Mouse (Mus musculus) kidney, embryonic 16.5 days (tissue): ENCODE results near the gene Rec8. TPM values are rescaled to one million over a fixed set of nuclear protein-coding genes. Genes with fewer than 3 reads are reported as not detected.

Source experiments
- ATAC-seq: fragments of 200-750 bp; cut with Nextera tagmentation; 2 replicates; pipeline ENCODE4 v1.8.0; 2017; ENCODE audit warnings: moderate TSS enrichment; ENCODE audit not compliant: low FRiP score, low TSS enrichment
- H3K27ac ChIP-seq: fragments of 300-500 bp; sonication (generic); 2 replicates; pipeline ENCODE4 v1.5.1; 2014; ENCODE audit warnings: low read length
- H3K27me3 ChIP-seq: fragments of 300-500 bp; sonication (generic); 2 replicates; pipeline ENCODE4 v1.6.1; 2014; ENCODE audit warnings: low read length, control low read depth, mixed read lengths; ENCODE audit not compliant: insufficient read depth
- H3K36me3 ChIP-seq: fragments of 300-500 bp; sonication (generic); 2 replicates; pipeline ENCODE4 v1.6.1; 2014; ENCODE audit warnings: low read length, control low read depth, mixed read lengths; ENCODE audit not compliant: insufficient read depth
- H3K4me1 ChIP-seq: fragments of 300-500 bp; sonication (generic); 2 replicates; pipeline ENCODE4 v1.6.1; 2014; ENCODE audit warnings: low read length, control low read depth, mixed read lengths; ENCODE audit not compliant: insufficient read depth
- H3K4me2 ChIP-seq: fragments of 300-500 bp; sonication (generic); replicated peaks from 2 replicates; pipeline ENCODE4 v1.6.1; 2014; ENCODE audit warnings: low read depth, low read length
- H3K4me3 ChIP-seq: fragments of 300-500 bp; sonication (generic); 2 replicates; pipeline ENCODE4 v1.5.1; 2014; ENCODE audit warnings: mild to moderate bottlenecking, low read length
- H3K9ac ChIP-seq: fragments of 300-500 bp; sonication (generic); replicated peaks from 2 replicates; pipeline ENCODE4 v1.6.1; 2014; ENCODE audit warnings: low read length
- H3K9me3 ChIP-seq: fragments of 300-500 bp; sonication (generic); 2 replicates; pipeline ENCODE4 v1.6.1; 2016; ENCODE audit warnings: low read length, control low read depth
- WGBS: fragments of 180-500 bp; shearing (Covaris S2); extraction: QIAGEN DNeasy Blood & Tissue Kit; methylation state at CpG from one replicate; pipeline ENCODE4 v1.1.7; 2014; 5-methylcytosine and 5-hydroxymethylcytosine counted together
- polyA plus RNA-seq: library from polyadenylated mRNA; unstranded; fragments of >200 nt; fragmentation: Nextera tagmentation; extraction: Ambion mirVana; gene quantifications from 2 replicates; pipeline ENCODE4 v1.2.1, GENCODE M21; 2015

Gene Rec8
- polyA plus RNA-seq, 1 experiment from 2014 or later: 23.0 TPM

- peak; percentile 94 for ATAC-seq
- peak within 1 kb of the TSS; percentile 97 for H3K4me3 ChIP-seq
- peak within 1 kb of the TSS; percentile 78 for H3K4me2 ChIP-seq
- no peaks in the 10 kb centered on the region for H3K9me3 ChIP-seq
- H3K9ac ChIP-seq: peak within 1 kb of the TSS; percentile 90
- peak within 1 kb of the TSS; percentile 100 for H3K27ac ChIP-seq
- H3K36me3 ChIP-seq: peaks cover 40% of the 10 kb centered on the region
- no peaks in the 10 kb centered on the region for H3K27me3 ChIP-seq
- peaks cover 16% of the 10 kb centered on the region for H3K4me1 ChIP-seq
- 0% methylated on average over 33 of the region's 33 CpGs for WGBS
These were observed 26.4 kb upstream of the Rec8 start, which contains the start of gene Rnf31 for GRCm38 (mm10) chr14:55591331-55591891. TSS of gene Rnf31 (plus strand) at chr14:55591708.

GRCm38 (mm10) chr14:55592226-55592625, 25.6 kb upstream of the Rec8 start:
- peak overlapping the region; percentile 97 for H3K4me3 ChIP-seq
- H3K4me2 ChIP-seq: peak overlapping the region; percentile 78
- no peaks in the 10 kb centered on the region for H3K27me3 ChIP-seq
- H3K9me3 ChIP-seq: no peaks in the 10 kb centered on the region
- peaks cover 16% of the 10 kb centered on the region for H3K4me1 ChIP-seq
- peak overlapping the region; percentile 90 for H3K9ac ChIP-seq
- H3K27ac ChIP-seq: peak overlapping the region; percentile 100
- ATAC-seq: no peak
- WGBS: 2% methylated on average over 16 of the region's 16 CpGs
- H3K36me3 ChIP-seq: peaks cover 45% of the 10 kb centered on the region

GRCm38 (mm10) chr14:55596036-55596690, 21.7 kb upstream of the Rec8 start:
- ATAC-seq: no peak
- no peak overlapping the region for H3K4me2 ChIP-seq
- no peak overlapping the region for H3K4me3 ChIP-seq
- H3K4me1 ChIP-seq: peaks cover 12% of the 10 kb centered on the region
- H3K36me3 ChIP-seq: peaks cover 58% of the 10 kb centered on the region
- H3K9me3 ChIP-seq: no peaks in the 10 kb centered on the region
- no peak overlapping the region for H3K9ac ChIP-seq
- no peaks in the 10 kb centered on the region for H3K27me3 ChIP-seq
- no peak overlapping the region for H3K27ac ChIP-seq
- 83% methylated on average over 13 of the region's 13 CpGs for WGBS

- Histone ChIP-seq H3K36me3 (peaks cover 74% of the 10 kb centered on the region), H3K9ac (no peak overlapping the region), H3K4me3 (no peak overlapping the region), H3K9me3 (no peaks in the 10 kb centered on the region), H3K27ac (no peak overlapping the region), H3K27me3 (no peaks in the 10 kb centered on the region), H3K4me2 (no peak overlapping the region), H3K4me1 (peaks cover 5% of the 10 kb centered on the region)
- ATAC-seq: no peak
- 88% methylated on average over 21 of the region's 21 CpGs for WGBS
These were observed 19.1 kb upstream of the Rec8 start for GRCm38 (mm10) chr14:55598521-55599390.

- Histone ChIP-seq H3K27ac (peak within 1 kb of the TSS; percentile 86), H3K4me3 (peak within 1 kb of the TSS; percentile 49), H3K4me2 (peak within 1 kb of the TSS; percentile 64), H3K4me1 (peaks cover 12% of the 10 kb centered on the region), H3K36me3 (peaks cover 60% of the 10 kb centered on the region), H3K9me3 (no peaks in the 10 kb centered on the region), H3K27me3 (no peaks in the 10 kb centered on the region), H3K9ac (peak within 1 kb of the TSS; percentile 66)
- ATAC-seq: no peak
- WGBS: 76% methylated on average over 7 of the region's 7 CpGs
These were observed 14.6 kb upstream of the Rec8 start, which contains the start of gene Irf9 for GRCm38 (mm10) chr14:55603271-55603632. TSS of gene Irf9 (plus strand) at chr14:55603571.

GRCm38 (mm10) chr14:55603633-55604576, 13.9 kb upstream of the Rec8 start:
- no peaks in the 10 kb centered on the region for H3K27me3 ChIP-seq
- ATAC-seq: peak; percentile 93
- H3K36me3 ChIP-seq: peaks cover 61% of the 10 kb centered on the region
- H3K4me1 ChIP-seq: peaks cover 12% of the 10 kb centered on the region
- H3K4me2 ChIP-seq: peak overlapping the region; percentile 64
- H3K27ac ChIP-seq: peak overlapping the region; percentile 86
- H3K9ac ChIP-seq: peak overlapping the region; percentile 66
- WGBS: 11% methylated on average over 19 of the region's 19 CpGs
- H3K4me3 ChIP-seq: peak overlapping the region; percentile 49
- no peaks in the 10 kb centered on the region for H3K9me3 ChIP-seq

GRCm38 (mm10) chr14:55604823-55605222, 13.0 kb upstream of the Rec8 start:
- Histone ChIP-seq H3K4me3 (peak overlapping the region; percentile 49; the same call in 1 of the 2 replicates), H3K27ac (peak overlapping the region; percentile 86; the same call in 1 of the 2 replicates), H3K36me3 (peaks cover 58% of the 10 kb centered on the region), H3K4me1 (peaks cover 12% of the 10 kb centered on the region), H3K9ac (no peak overlapping the region), H3K9me3 (no peaks in the 10 kb centered on the region), H3K4me2 (peak overlapping the region; percentile 64), H3K27me3 (no peaks in the 10 kb centered on the region)
- ATAC-seq: no peak
- 85% methylated on average over 11 of the region's 11 CpGs for WGBS

GRCm38 (mm10) chr14:55605743-55606459, 11.9 kb upstream of the Rec8 start:
- Histone ChIP-seq H3K36me3 (peaks cover 53% of the 10 kb centered on the region), H3K9me3 (no peaks in the 10 kb centered on the region), H3K4me3 (no peak overlapping the region), H3K27me3 (no peaks in the 10 kb centered on the region), H3K9ac (no peak overlapping the region), H3K4me2 (no peak overlapping the region), H3K4me1 (peaks cover 12% of the 10 kb centered on the region), H3K27ac (no peak overlapping the region)
- 93% methylated on average over 16 of the region's 16 CpGs for WGBS
- no peak for ATAC-seq
